Mouse (Mus musculus): ENCODE results near the gene Phex.

- TF ChIP-seq CTCF (IDR thresholded peaks at IDR 0.05; ENCODE audit: extremely low read depth, insufficient read length, insufficient replicate concordance, low read depth, low read length), result no peak
- TF ChIP-seq POLR2A (IDR thresholded peaks at IDR 0.05; ENCODE audit: low read depth, low read length), result no peak
Measured at GRCm38 (mm10) chrX:157434768-157435167, 19.7 kb upstream of the Phex start.
